Mouse (Mus musculus) cortical plate, adult 2 months (tissue): ENCODE measurements at regions not wholly inside any gene's neighbourhood (a gene's known extent, or its start where the extent isn't known, plus 50 kb on each side); places are given as distances from the start of the nearest gene placed in this dataset.

ENCODE experiments used
- CTCF ChIP-seq: fragments of 200-500 bp; IDR thresholded peaks from 2 replicates; pipeline ENCODE4 v1.5.1; 2011; ENCODE audit warnings: mild to moderate bottlenecking, control low read depth, low read length; ENCODE audit not compliant: insufficient read depth; ENCODE audit errors: extremely low read depth
- POLR2A ChIP-seq: fragments of 200-500 bp; IDR thresholded peaks from 2 replicates; pipeline ENCODE4 v1.6.1; 2011; ENCODE audit warnings: mild to moderate bottlenecking, low read length, control low read depth; ENCODE audit not compliant: insufficient read depth; ENCODE audit errors: extremely low read depth

- no peak for TF ChIP-seq CTCF
- no peak for TF ChIP-seq POLR2A
Observed at GRCm38 (mm10) chr2:128444599-128445011, 146.4 kb upstream of the Spdye4c start.
